Mouse (Mus musculus): ENCODE results near the gene Pi4k2a. TPM values are rescaled to one million over a fixed set of nuclear protein-coding genes. Genes with fewer than 3 reads are reported as not detected.

Gene Pi4k2a
- polyA plus RNA-seq, 1 experiment from 2014 or later: 40.1 TPM

DNA sequence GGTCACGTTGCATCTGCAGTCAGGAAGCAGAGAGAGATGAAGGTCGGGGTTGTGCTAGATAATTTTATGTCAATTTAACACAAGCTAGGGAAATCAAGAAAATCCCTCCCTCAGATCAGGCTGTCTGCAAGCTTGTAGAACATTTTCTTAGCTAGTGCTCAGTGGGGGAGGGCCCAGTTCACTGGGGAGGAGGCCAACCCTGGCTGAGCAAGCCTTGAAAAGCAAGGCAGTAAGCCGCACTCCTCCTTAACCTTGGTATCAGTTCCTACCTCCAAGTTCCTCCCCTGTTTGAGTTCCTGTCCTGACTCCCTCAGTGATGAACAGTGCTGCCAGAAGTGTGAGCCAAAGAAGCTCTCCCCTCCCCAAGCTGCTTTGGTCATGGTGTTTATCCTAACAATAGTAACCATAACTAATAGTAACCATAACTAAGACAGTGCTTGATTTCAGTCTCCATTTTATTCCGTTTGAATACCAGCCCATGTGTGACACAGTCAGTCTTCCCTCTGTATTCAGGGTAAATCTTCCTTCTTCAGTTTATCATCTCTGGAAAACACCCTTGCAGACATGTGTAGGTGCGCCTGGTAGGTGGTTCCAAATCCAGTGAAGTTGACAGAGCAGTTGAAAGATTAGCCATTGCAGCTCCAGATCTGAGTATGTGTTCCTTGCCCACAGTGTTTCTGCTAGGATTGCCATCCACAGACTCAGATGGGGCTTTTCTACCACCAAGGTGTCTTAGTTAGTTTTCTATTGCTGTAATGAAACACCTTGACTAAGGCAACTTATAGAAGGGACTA lies 49.7 kb downstream of the Pi4k2a start:
- Histone ChIP-seq H3K9ac (no peak overlapping the region), H3K4me2 (replicated peaks) (no peak overlapping the region), H3K9me3 (no peaks in the 10 kb centered on the region), H3K27me3 (replicated peaks) (no peaks in the 10 kb centered on the region), H3K27ac (no peak overlapping the region), H3K36me3 (no peaks in the 10 kb centered on the region), H3K4me1 (no peaks in the 10 kb centered on the region), H3K4me3 (no peak overlapping the region)
- ATAC-seq (ENCODE audit: low FRiP score, low read depth): no peak
- 84% methylated on average over 5 of the region's 5 CpGs for WGBS

DNA sequence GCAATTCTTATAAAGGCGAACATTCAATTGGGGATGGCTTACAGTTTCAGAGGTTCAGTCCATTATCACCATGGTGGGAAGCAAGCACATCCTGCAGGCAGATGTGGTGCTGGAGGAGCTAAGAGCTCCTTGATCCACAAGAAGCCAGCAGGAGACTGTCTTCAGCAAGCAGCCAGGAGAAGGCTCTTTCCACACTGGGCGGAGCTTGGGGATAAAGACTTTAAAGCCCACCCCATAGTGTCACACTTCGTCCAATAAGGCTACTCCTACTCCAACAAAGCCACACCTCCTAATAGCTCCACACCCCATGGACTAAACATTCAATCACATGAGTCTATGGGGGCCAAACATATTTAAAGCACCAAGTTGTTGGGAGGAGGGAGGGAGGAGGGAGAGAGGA lies 51.7 kb downstream of the Pi4k2a start:
- ATAC-seq (ENCODE audit: low FRiP score, low read depth): no peak
- Histone ChIP-seq H3K4me1 (peaks cover 2% of the 10 kb centered on the region; the same call in 1 of the 2 replicates), H3K36me3 (no peaks in the 10 kb centered on the region), H3K9me3 (no peaks in the 10 kb centered on the region), H3K27ac (no peak overlapping the region), H3K27me3 (replicated peaks) (peaks cover 15% of the 10 kb centered on the region), H3K9ac (no peak overlapping the region), H3K4me3 (no peak overlapping the region), H3K4me2 (replicated peaks) (no peak overlapping the region)
- WGBS: 72% methylated on average over 3 of the region's 3 CpGs

DNA sequence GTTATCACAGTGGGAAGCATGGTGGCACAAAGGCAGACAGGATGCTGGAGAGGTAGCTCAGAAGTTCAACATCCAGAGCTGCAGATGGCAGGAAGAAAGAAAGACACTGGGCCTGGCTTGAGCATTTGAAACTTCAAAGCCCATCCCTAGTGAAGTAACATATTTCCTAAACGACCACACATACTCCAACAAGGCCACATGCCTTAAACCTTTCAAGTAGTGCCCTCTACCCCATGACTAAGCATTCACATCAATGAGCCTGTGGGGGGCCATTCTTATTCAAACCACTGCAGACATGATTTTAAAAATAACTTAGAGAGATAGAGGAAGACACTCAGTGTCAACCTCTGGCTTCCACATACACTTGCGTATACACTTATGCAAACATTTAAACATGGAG lies 52.5 kb downstream of the Pi4k2a start:
- Histone ChIP-seq H3K4me3 (no peak overlapping the region), H3K27me3 (replicated peaks) (peaks cover 18% of the 10 kb centered on the region), H3K4me1 (peaks cover 6% of the 10 kb centered on the region; the same call in 1 of the 2 replicates), H3K9me3 (no peaks in the 10 kb centered on the region), H3K27ac (no peak overlapping the region), H3K9ac (no peak overlapping the region), H3K36me3 (no peaks in the 10 kb centered on the region), H3K4me2 (replicated peaks) (no peak overlapping the region)
- no peak for ATAC-seq (ENCODE audit: low FRiP score, low read depth)
- WGBS: 73% methylated on average over 2 of the region's 2 CpGs

DNA sequence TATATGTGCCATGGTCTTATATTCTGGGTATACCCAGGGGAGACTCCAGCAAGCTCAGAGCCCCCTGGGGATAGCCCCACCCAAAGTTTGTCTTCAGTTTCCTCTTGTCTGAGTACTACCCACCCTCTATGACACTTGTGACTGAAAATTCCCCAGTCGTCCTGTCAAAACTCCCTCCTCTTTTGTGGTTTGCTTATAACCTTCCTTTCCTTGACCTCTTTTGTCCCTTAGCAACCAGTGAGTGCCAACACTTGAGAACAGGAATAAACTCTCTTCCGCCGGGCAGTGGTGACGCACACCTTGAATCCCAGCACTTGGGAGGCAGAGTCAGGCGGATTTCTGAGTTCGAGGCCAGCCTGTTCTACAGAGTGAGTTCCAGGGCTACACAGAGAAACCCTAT lies 53.8 kb downstream of the Pi4k2a start:
- Histone ChIP-seq H3K9ac (no peak overlapping the region), H3K4me3 (no peak overlapping the region), H3K9me3 (no peaks in the 10 kb centered on the region), H3K36me3 (no peaks in the 10 kb centered on the region), H3K27me3 (replicated peaks) (peaks cover 30% of the 10 kb centered on the region), H3K4me2 (replicated peaks) (no peak overlapping the region), H3K27ac (no peak overlapping the region), H3K4me1 (peaks cover 18% of the 10 kb centered on the region)
- no peak for ATAC-seq (ENCODE audit: low FRiP score, low read depth)
- 53% methylated on average over 6 of the region's 6 CpGs for WGBS

DNA sequence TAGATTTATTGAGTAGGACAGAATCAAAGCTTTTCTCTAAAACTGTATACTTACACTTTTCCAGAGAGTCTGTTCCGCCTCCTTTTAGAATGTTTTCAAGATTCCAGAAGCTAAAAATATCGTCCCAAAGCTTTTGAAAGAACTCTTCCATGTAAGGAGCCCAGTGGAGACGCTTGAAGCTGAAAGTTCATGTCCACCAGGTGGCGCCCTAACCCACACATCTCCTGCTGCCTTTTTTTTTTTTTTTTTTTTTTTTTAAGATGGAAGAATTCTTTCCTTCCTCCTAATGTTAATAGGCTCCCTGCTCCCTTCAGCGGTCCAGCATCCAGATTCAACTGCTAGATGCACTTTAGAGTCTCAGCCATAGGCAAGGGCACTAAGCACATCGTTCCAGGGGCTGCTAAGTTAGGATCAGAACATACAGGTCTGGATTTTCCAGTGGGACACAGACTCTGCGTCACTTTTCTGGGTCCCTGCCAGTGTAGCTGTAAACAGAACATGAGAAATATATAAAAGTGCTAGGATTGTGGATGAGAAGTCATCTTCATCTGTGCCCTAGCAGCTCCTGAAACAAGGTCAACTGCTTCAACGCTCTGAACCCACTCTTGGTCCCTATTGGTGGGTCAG lies 54.4 kb downstream of the Pi4k2a start:
- H3K27me3 ChIP-seq (replicated peaks): peaks cover 36% of the 10 kb centered on the region
- H3K36me3 ChIP-seq: no peaks in the 10 kb centered on the region
- no peak overlapping the region for H3K9ac ChIP-seq
- 31% methylated on average over 8 of the region's 8 CpGs for WGBS
- H3K9me3 ChIP-seq: no peaks in the 10 kb centered on the region
- H3K4me1 ChIP-seq: peaks cover 18% of the 10 kb centered on the region
- no peak for ATAC-seq (ENCODE audit: low FRiP score, low read depth)
- no peak overlapping the region for H3K4me3 ChIP-seq
- no peak overlapping the region for H3K4me2 ChIP-seq (replicated peaks)
- H3K27ac ChIP-seq: no peak overlapping the region

DNA sequence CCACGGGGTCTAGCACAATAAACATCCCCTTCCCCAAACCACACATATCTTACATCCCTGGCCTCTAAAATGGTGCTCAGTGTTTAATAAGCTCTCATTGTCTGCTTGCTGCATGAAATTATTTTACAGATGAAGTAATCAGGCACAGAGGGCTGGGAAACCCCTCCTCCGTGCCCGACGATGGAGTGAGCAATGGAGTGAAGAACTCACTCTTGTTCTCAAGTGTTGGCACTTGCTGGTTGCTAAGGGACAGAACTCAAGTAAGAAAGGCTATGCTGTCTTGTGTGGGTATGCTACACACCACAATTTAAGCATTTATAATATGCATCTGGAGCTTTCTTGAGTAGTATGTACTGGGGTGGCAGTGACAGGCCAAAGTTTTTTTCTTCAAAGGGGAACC lies 54.9 kb downstream of the Pi4k2a start:
- no peaks in the 10 kb centered on the region for H3K9me3 ChIP-seq
- no peak for ATAC-seq (ENCODE audit: low FRiP score, low read depth)
- H3K27ac ChIP-seq: no peak overlapping the region
- H3K4me2 ChIP-seq (replicated peaks): no peak overlapping the region
- no peak overlapping the region for H3K4me3 ChIP-seq
- H3K36me3 ChIP-seq: no peaks in the 10 kb centered on the region
- WGBS: 67% methylated on average over 4 of the region's 4 CpGs
- H3K27me3 ChIP-seq (replicated peaks): peaks cover 38% of the 10 kb centered on the region
- no peak overlapping the region for H3K9ac ChIP-seq
- peaks cover 18% of the 10 kb centered on the region for H3K4me1 ChIP-seq

DNA sequence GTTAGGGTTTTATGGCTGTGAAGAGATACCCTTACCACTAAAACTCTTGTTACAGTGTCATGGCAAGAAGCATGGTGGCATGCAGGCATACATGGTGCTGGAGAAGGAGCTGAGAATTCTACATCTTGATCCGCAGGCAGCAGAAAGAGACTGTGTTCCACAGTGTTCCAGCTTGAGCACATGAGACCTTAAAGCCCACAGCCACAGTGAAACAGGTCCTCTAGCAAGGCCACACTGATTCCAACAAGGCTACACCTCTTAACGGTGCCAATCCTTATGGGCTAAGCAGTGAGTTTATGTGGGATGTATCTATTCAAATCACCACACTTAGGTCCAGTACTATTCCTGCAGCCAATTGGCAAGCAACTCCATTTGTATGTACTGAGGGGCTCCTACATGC lies 55.5 kb downstream of the Pi4k2a start:
- no peak for ATAC-seq (ENCODE audit: low FRiP score, low read depth)
- no peak overlapping the region for H3K4me2 ChIP-seq (replicated peaks)
- H3K27me3 ChIP-seq (replicated peaks): peaks cover 38% of the 10 kb centered on the region
- no peak overlapping the region for H3K27ac ChIP-seq
- peaks cover 18% of the 10 kb centered on the region for H3K4me1 ChIP-seq
- no peak overlapping the region for H3K4me3 ChIP-seq
- 92% methylated on average over 2 of the region's 2 CpGs for WGBS
- H3K9ac ChIP-seq: no peak overlapping the region
- no peaks in the 10 kb centered on the region for H3K36me3 ChIP-seq
- no peaks in the 10 kb centered on the region for H3K9me3 ChIP-seq

DNA sequence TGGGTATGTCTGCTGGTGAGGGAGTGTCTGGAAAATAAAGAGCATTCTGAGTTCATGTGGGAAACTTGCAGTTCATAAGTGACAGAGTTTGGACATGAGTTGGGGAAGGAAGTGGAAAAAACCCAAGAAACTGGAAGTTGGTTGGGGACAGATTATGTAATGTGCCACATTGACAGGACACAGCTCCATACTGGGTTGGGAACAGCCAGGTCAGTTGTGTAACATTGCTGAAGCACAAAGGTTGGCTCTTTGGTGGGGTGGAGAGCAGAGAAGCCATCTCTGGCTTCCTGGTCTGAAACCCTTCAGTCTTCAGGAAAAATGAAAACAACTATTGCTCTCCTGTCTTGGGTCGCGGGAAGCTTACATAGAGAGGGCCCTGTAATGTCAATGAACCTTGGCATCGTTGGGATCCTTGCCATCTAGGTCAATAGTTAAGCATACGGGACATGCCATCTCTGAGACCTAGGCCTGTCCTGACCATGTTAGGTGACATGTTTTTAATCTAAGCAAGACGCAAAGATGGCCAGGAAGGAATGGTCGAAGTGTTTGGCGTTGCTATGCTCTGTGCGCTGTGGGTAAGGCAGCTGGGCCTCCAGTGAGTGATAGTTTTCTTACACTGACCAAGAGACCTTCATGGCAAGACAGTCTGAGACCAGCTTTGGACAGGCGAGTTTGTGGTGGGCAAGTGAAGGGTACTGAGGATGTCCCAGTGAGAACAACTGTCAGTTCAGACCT lies 56.2 kb downstream of the Pi4k2a start:
- Histone ChIP-seq H3K9ac (no peak overlapping the region), H3K4me3 (no peak overlapping the region), H3K4me2 (replicated peaks) (peak overlapping the region; percentile 82), H3K4me1 (peaks cover 18% of the 10 kb centered on the region), H3K27me3 (replicated peaks) (peaks cover 38% of the 10 kb centered on the region), H3K9me3 (no peaks in the 10 kb centered on the region), H3K27ac (no peak overlapping the region), H3K36me3 (no peaks in the 10 kb centered on the region)
- no peak for ATAC-seq (ENCODE audit: low FRiP score, low read depth)
- WGBS: 92% methylated on average over 9 of the region's 9 CpGs

DNA sequence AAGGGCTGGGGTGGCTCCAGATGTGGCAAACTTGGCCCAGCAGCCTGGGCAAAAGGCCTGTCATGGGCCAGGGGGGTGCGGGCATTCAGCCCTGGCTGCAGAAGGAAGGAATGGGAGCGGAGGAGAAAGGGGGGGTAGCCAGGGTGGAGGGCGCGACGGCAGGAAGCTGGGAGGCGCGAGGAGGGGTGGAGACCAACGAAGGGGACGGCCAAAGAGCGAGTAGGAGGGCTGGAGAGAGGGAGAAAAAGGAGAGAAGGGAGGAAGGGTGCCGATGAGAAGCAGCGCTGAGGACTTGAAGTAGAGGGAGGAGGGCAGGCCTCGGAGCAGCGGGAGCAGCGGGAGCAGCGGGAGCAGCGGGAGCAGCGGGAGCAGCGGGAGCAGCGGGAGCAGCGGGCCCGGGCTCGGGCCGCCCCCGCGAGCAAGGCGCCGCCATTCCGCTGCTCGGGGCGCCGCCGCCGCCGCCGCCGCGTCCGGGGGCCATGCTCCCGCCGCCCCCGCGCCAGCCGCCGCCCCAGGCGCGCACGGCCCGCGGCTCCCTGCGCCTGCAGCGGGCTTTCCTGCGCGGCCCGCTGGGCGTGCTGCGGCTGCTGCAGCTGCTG lies 57.0 kb downstream of the Pi4k2a start, which contains the start of gene Marveld1:
Gene Marveld1 (plus strand): TSS at position 231 of the 599 bp plus-strand sequence.
- Histone ChIP-seq H3K4me3 (peak within 1 kb of the TSS; percentile 57), H3K9me3 (no peaks in the 10 kb centered on the region), H3K36me3 (no peaks in the 10 kb centered on the region), H3K9ac (peak within 1 kb of the TSS; percentile 71), H3K4me1 (peaks cover 18% of the 10 kb centered on the region), H3K27me3 (replicated peaks) (peaks cover 38% of the 10 kb centered on the region), H3K4me2 (replicated peaks) (peak within 1 kb of the TSS; percentile 82), H3K27ac (no peak within 1 kb of the TSS)
- ATAC-seq (ENCODE audit: low FRiP score, low read depth): 0 out of 2 replicates have a peak, but pooled peaks have one; percentile 22
- 1% methylated on average over 31 of the region's 57 CpGs for WGBS

DNA sequence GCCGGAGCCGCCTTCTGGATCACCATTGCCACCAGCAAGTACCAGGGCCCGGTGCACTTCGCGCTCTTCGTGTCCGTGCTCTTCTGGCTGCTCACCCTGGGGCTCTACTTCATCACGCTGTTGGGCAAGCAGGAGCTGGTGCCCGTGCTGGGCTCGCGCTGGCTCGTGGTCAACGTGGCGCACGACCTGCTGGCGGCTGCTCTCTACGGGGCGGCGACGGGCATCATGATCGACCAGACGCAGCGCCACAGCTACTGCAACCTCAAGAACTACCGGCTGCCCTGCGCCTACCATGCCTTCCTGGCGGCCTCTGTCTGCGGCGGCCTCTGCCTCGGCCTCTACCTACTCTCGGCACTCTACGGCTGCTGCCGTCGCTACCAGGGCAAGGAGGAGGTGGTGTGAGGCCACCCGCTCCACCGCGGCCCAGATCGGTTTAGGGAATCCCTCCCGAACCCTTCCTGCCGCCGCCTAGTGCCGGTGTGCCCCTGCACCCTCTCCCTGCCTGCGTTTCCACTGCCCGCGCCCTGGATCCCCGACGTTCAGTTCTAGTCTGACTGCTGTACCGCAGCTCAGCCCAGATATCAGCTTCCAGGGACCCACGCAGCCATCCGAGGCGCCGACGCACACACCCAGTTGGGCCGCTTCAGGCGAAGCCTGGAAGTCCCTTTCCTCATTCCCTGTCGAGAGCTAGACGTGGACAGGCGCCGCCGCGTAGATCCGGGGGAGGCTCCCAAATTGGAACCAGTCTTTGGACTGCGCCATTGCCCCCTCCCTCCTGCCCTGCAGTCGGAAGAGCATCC lies 57.7 kb downstream of the Pi4k2a start:
- WGBS: under 1% methylated on average over 63 of the region's 63 CpGs
- Histone ChIP-seq H3K27me3 (replicated peaks) (peaks cover 38% of the 10 kb centered on the region), H3K9me3 (no peaks in the 10 kb centered on the region), H3K27ac (no peak overlapping the region), H3K4me2 (replicated peaks) (peak overlapping the region; percentile 82), H3K4me1 (peaks cover 18% of the 10 kb centered on the region), H3K4me3 (peak overlapping the region; percentile 57), H3K36me3 (no peaks in the 10 kb centered on the region), H3K9ac (peak overlapping the region; percentile 71)
- peak; percentile 30 for ATAC-seq (ENCODE audit: low FRiP score, low read depth)

DNA sequence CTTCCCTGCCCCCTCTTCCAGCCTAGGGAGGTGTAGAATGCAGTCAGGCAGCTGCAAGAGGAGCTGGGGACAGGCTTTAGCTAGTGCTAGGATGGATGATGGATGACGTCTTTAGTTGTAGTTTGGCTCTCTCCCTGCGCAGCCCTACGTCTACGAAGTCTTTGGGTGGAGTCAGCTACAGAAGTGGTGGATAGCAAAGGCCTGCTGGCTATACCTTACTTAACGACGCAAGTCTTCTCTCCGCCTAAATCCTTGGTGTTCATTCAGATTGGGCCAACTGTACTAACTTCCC lies 58.2 kb downstream of the Pi4k2a start:
- H3K9ac ChIP-seq: peak overlapping the region; percentile 71
- H3K27me3 ChIP-seq (replicated peaks): peaks cover 38% of the 10 kb centered on the region
- H3K4me3 ChIP-seq: peak overlapping the region; percentile 57
- peaks cover 18% of the 10 kb centered on the region for H3K4me1 ChIP-seq
- H3K27ac ChIP-seq: no peak overlapping the region
- peak overlapping the region; percentile 82 for H3K4me2 ChIP-seq (replicated peaks)
- 23% methylated on average over 7 of the region's 7 CpGs for WGBS
- no peaks in the 10 kb centered on the region for H3K9me3 ChIP-seq
- no peaks in the 10 kb centered on the region for H3K36me3 ChIP-seq
- ATAC-seq (ENCODE audit: low FRiP score, low read depth): 0 out of 2 replicates have a peak, but pooled peaks have one; percentile 41

Measured in neural tube, embryonic 12.5 days (tissue).